Mouse (Mus musculus): Measurements from ENCODE around the gene Dgkg.

Dgkg gene

DNA sequence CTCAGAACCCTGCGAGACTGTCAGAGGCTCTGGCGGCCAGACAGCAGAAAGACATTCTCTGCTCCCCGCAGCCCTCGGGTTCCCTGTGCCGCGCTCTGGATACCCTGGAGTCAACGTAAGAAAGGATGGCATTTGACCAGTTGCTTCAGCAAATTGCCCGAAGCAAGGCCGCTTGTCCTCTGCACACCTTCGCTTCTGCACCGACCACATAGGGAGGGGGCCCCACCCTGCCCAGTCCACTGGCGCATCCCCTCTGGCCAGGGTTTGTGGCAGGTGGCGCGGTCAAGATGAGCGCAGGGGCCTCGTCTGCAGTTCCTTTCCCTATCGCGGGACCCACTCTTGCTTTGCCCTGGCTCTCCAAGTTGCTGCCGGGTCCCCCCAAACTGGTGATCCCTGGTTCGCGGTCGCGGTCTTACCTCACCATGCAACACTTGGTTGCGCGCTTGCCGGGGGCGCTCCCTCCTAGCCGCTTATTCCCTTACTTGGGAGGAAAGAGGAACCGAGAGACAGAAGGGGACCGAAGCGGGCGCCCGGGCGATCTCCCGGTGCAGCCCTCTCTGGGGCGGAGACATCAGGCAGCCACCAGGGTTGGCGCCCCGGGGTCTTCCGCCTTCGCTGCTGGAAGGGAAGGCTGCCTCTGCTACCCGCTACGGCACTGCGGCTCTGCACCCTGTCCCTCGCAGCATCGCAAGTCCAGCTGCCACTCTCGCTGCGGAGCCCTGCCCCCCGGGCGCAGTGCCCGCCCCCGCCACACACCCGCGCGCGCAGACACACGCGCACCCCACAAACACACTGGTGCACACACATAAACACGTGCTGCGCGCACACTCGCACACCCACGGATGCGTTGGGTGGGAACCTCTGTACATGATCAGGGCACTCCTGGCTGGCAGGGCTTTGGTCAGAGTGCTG, at the start of gene Dgkg:
Dgkg (minus strand) TSS at position 689 of the 912 bp plus-strand sequence.
- DNase-seq: peak; percentile 84

DNA sequence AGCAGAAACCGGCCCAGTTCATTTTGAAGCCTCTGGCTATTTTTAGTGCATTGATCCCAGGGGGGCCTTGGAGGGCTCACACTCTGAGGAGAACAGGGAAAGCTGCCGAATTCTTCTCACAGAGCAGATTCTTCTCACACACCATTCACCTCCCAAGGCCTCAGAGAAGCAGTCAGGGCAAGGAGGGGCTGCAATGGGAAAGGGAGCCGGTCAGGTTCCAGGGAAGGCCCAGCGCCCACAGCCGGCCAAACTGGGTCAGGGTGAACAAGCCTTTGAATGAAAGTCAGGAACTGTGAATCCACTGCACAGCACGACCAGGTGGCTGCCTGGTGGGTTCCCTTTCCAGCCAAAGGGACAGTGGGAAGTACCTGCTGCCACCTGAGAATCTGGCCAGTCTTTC, 47.9 kb upstream of the Dgkg start:
- peak; percentile 92 for DNase-seq

DNA sequence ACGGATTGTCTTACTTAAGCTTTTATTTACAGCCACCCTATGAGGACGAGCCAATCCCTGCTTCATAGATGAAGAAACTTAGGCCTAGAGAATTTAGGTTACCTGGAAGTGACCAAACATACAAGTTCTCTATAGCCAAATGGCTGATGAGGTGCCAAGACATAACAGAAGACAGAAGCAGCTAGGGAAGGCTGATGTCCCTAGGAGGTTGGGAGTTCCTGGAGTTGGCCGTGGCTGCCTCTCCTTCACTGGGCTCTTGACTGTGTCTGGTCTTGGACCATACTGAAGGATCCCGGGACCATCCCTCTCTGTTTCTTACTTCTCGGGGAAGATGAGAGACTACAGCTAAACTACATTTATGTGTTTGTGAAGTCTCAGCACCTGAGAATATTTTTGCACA, 47.1 kb upstream of the Dgkg start:
- DNase-seq: peak; percentile 31 to 41

DNA sequence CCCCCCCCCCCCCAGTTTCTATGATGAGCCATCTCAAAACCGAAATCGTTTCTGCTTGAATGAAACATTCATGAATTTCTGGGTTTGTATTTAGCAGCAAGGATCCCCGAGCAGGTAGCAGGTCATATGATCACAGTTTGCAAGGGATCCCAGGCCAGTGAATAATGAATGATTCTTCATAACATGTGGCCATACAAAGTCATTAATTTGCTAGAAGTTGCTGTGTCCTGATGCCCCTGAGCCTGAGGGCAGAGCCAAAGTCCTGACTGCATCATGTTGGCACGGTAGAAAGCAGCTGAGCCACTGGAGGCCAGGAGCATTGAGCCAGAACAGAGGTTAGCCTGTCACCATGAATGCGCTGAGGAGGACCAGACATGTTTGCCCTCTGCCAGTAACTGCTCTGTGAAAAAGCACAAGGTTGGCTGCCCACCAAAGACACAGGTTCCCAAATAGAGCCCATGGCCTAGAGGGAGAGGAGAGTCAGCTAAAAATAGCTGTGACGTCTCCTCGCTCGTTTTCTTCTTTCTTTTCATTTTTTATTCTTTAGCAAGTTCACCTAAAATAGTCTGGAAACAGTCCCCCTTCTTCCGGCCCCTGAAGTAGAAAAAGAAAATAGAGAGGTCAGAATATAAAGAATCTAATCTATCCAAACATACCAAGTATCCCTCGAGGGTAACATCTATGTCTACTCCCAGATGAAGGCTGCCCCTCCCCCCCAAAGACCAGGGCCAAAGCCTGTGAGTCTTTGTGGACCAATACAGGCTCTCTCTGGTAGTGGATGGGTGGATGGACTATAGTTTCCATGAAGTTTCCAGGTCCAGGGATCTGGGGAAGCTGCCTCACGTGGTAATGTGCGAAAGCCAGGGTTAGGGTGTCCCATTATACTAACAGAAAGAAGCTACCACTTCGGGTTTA, 42.1 kb upstream of the Dgkg start:
- peak; percentile 42 to 61 for DNase-seq

DNA sequence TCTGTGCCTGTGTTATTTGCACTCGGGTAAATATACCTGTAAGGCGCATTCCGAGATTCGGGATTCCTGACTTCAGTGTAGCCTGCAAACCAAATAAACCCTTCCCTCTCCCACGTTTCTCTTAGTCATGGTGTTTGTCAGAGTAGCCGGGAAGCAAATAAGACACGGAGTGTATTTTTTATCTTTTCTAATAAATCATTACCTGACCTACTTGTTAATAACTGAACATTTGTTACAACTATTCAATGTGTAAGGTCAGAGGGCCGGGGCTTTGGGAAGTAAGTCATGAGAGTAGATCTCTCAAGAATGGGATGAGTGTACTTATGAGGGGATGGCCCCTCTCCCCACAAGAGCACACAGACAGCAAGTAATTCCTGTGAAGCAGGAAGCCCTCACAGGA, 41.1 kb upstream of the Dgkg start:
- no peak for DNase-seq

DNA sequence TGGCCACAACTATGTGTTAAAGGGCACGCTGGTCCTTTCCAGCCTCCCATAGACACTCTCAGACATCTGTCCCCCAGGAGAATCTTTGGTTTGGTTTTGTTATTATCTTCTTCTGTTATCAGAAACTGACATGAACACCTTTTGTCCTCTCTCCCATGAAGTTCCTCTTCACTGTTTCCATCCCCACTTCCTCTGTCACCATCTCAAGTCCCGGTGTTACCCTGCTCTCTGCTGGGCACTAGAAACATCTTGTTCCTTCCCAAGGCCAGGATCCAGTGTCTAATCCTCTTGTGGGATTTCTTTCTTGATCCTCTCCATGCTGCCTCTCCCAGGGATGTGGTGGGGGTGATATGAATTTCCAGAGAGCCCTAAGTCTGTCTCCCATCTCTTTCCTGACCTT, 32.6 kb upstream of the Dgkg start:
- no peak for DNase-seq

DNA sequence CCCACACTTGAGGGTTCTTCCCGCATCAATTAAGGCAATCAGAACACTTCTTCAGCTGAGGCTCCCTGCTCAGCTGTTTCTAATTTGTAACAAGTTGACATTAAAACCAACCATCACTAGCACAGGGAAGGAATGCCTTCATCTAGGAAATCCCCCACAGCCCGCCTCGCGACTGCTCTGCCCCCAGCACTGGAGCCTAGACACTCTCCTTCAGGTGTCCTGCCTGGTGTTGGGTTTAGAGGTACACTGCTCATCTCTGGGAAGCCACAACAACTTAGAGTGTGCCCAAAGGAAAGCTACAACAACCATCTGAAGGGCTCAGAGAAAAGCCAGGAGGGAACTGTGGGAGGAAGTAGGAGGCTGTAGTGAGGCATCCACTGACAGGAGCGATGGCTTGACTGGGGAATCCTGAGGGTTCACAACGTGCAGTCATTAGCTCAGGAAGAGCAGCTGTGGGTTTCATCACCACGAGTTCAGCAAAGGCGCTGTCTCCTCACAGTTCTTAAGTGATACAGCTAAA, 30.8 kb upstream of the Dgkg start:
- DNase-seq: no peak

DNA sequence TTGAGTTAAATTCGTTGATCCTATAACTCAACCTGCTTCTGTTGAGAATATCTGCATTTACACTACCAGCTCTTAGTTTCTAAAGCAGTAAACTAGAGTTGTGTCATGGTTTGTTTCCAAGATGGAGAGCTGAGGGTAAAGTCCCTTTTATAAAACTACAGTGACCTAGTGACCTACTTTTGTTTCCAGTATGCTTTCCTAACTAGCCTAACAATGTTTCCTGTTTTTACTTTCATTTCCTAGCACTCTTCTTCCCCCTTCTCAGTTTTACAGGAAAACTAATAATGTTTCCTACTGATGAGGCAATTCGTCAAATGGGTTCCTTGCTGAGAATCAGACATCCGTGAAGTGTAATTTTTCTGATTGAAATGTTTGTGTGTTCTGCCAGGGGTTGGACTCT, 26.6 kb upstream of the Dgkg start:
- DNase-seq: no peak

DNA sequence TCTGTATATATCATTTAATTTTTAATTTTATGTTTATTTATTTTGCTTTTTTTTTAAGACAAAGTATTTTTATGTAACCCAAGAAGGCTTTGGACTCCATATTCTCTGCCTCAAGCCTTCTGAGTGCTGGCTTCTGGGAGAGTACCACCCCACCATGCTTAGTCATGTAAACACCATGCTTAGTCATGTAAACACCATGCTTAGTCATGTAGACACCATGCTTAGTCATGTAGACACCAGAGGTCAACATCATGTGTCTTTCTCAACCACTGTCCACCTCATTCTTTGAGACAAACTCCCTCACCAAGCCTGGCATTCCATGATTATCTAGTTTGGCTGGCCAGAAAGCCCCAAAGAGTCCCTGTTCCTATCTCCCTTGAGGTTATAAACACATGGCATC, 25.7 kb upstream of the Dgkg start:
- no peak for DNase-seq

DNA sequence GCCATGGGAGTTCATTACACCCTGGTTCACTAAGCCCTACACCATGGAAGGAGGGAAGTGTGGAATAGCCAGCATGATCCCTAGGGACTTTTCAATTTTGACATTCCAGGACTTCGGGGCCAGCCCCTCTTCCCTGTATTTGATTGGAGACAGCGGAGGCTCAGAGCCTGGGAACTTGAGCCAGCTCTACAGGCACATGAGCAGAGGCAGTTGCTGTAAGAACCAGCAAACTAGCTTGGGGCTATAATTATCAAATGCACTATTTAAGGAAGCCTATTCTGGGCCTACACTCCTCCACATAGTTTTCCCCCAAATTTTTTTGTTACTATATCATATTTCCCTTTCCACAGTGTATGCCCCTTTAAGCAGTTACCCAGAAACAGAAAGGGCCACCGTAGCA, 22.6 kb upstream of the Dgkg start:
- DNase-seq: no peak

DNA sequence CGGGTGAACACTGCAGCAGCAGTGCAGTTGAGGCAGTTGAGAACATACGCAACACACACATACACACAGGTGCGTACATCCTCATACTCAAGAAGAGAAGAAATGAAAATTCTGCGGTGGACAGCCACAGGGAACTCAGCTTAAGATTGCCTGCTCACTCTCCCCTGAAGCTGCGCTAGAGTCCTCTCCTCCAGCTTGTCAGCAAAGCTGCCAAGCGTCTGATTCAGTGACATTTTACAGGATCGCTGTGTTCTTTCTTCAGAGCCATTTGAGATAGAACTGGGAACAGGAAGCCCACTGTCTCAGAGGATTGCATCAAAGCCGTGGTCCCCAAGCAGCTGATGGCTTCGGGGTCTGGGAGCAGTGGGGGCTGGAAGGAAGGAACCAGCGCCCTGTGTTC, 17.6 kb upstream of the Dgkg start:
- DNase-seq: no peak

DNA sequence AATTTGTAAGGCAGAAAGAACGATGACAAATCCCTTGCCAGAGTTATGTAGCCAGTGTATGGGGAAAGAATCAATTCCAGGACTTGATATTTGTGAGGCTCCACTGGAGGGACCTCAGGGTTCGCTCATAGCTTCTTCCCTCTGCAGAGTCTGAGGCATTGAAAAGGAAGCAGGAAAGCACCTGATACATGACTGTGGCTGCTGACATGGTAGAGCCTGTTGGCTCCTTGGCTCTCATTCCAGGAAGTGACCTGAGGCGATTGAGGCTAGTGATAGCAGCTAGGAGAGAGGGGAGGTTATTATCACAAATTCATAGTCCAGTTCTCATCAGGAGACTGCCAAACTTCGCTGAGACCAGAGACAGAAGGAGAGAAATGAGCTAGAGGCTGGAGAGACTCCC, 17.1 kb upstream of the Dgkg start:
- DNase-seq: no peak

DNA sequence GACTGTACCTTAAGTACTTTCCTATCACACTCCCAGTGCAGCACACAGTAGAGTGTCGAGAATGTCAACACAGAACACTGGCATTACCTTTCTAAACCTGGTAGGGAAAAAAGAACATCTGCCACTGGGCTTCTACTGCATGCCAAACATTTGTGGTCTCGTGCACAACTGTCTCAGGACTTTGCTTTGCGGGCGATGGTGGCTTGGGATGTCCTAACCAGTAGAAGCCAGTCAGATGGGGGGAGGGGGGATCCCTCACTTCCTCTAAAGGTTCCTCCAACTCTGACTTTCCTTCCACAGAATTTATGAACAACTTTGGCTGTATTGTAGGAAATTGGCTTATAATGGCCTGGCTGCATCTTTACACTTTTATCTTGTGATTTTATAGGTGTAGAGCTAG, 7.0 kb upstream of the Dgkg start:
- DNase-seq: no peak

DNA sequence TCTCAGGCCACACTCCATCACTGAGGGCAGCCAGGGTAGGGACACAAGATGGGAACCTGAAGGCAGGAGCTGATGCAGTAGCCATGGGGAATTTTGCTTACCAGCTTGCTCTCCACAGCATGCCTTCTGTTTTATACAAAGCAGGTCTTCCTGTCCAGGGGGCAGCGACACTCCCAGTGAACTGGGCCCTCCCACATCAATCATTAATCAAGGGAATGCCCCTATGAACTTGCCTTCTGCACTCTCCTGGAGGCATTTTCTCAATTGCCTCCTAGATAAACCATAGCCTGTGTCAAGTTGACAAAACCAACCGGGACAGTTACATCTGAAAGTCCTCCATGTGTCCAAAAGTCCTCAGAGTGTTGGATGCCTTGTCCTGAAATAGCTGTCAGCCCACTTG, 6.1 kb upstream of the Dgkg start:
- no peak for DNase-seq

DNA sequence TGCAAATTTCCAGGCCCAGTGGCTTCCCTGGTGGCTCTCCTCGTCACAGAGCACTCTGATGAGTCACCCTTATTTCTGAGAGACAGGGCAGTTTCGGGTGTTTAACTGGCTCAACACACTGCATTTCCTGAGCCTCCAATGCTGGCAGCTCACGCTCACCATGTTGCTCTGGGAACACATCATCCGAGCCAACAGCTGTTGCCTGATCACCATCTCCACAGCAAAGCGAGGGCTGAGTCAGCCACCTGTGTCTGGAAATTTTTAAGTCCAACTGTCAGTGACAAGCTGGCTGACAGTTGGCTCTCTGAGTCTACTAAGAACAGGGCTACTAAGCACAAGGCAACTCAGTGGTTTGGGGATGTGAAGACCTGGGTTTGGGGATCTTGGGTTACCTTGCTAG, 4.1 kb upstream of the Dgkg start:
- DNase-seq: no peak

DNA sequence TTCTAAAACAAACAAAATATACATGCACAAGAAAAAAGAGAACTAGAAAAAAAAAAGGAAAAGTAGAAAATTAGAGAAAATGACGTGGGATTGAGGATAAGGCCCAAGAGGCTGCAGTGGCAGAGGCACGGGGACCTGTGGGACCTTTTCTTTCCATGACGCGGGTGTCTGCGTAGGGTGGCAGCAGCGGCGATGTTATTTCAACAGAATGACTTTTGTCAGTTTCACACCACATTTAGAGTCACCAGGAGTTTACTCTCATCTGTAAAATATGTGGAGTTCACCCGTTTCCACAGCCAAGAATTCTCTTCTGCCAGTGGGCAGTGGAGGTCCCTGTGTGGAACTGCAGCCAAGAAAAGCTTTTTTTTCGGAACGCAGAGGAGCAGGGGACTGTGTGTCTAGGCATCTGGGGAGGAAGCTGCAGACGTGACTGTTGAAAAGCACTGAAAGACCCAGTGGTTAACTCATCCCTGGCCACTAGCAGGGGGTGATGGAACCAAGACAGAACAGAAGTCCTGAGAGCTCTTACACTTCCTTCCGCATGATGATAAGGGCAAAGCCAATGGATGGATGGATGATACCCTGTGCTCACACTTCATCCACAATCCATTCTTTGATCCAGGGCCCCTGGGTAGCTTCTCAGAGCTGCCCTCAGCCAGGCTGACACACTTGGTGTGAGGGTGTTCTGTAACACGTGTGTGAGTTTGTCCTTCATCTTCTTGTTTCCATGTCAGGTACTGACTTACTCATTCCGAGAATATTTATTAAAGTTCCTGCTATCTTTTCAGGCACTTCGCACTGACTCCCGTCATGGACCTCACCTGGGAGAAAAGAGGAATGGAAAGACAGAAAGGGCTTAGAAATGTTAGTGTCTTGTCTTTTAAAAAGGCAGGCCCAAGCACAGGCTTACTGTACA, 1.1 kb upstream of the Dgkg start:
- DNase-seq: no peak

DNA sequence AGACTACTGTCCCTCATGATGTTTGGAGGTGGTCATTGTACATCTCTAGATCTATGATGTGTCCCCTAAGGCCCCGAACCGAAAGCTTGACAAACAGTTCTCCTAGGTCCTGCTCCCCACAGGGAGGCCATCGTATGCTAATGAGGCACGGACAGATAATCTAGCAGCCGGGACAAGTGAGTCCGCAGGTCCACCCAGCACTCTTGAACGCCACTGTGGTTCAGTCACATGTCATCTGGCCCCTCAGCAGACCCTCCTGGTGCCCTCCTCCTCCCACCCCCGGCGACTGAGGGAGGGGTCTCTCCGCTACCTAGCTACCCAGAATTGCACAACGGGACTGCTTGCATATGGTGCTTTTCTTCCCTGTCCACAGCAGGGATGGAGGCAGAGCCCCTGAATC, 1.2 kb downstream of the Dgkg start:
- DNase-seq: peak in 1 of 2 experiments; percentile 51

DNA sequence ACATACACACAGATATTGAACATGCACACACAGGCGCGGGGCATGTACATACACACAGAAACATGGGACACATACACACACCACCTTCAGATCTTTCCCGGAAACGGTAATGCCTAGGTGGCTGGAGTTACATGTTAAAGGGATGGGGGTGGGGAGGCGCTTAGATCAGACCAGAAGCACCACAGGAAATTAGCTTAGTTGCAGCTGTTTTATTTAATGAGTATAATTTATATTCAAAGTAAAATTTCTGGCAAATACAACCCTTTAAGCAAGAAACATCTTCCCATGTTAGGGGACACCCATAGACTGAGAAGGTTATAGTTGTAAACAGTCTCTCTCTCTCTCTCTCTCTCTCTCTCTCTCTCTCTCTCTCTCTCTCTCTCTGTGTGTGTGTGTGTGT, 1.8 kb downstream of the Dgkg start:
- DNase-seq: peak; percentile 30 to 35

DNA sequence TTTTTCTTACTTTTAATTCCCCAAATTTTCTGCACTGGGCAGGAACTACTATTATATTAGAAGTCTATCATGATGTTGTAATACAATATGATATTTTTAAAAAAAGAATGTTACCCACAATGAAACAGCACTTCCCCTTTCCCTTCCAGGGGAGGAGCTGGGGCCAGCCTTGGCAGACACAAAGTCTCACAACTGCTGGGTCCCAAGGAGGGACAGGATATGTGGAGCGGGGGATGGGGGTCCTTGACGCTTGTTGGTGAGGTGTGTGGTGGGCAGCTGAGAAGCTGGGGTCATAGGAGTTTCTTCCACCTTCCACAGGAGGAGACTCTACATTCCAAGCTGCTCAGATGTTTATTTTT, 2.6 kb downstream of the Dgkg start:
- no peak for DNase-seq

DNA sequence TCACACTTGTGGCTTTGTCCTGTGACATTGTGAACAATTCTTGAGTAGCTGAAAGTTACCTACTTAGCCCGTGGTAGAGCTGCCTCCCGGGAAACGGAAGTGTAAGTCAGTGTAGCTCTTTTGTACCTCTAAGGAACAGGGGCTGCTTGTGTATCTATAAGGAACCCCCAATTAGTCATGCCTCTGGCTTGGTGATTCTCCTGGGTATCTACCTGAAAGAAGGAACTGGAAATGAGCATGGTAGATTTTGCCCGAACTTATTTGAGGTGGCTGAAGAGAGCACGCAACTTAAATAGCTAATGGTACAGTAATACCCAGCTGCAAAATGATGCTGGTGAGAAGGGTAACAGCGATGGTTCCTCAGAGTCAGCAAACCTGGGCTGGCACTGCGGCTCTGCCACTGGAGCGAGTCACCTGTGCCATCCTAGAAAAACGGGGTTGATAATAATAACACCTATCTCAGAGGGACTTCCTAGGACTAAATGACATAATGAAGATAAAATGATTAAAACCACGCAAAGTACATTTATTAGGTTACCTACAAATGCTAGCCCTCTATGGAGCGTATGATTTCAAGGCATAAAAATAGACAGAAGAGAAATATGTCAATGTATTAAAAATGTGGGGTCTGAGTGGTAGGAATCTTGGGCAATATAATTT, 3.1 kb downstream of the Dgkg start:
- no peak for DNase-seq

DNA sequence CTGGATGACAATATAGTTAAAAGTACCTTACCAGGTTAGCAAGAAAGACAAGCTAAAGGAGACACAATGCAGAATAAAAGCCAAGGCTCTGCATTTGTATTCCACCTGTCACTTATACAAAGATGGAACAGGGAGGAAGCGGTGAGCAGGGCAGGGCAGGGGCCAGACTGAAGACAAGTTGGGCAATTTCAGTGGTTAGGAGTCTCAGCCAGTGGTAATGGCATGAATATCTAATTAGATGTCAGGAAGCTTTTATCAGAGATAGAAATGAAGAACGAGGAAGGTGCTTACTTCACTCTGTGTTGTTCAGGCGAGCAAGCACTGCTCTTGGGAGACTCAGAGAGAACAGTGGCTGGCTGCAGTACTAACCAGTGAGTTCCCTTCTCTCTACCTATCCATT, 5.8 kb downstream of the Dgkg start:
- no peak for DNase-seq

DNA sequence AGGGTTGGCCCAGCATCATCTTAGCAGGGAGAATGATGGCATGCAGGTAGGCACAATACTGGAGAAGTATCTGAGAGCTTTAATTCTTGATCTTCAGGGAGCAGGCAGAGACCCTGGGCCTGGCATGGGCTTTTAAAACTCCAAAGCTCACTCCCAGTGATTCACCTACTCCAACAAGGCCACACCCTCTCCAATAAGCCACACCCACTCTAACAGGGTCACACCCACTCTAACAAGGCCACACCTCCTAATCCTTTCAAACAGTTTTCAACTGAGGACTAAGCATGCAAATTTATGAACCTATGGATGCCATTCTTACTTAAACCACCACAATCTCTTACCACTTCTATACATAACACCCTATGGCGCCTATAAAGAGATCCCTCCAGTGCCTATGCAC, 11.8 kb downstream of the Dgkg start:
- DNase-seq: no peak

Measured in cerebellum, postnatal 25 days (tissue).